Mouse (Mus musculus) heart, adult 2 months (tissue): ENCODE data around the gene Lrrfip1. TPM values are rescaled to one million over a fixed set of nuclear protein-coding genes. Genes with fewer than 3 reads are reported as not detected.

Experiments
- DNase-seq, 2 experiments: peaks; one replicate each; pipeline ENCODE4 v3.0.0; 2021
- H3K27ac ChIP-seq: fragments of 200-600 bp; 2 replicates; pipeline ENCODE4 v1.8.1; 2022
- H3K27me3 ChIP-seq: fragments of 200-500 bp; 2 replicates; pipeline ENCODE4 v1.6.1; 2012; ENCODE audit warnings: mild to moderate bottlenecking, low read length, inconsistent platforms, mixed read lengths; ENCODE audit not compliant: control insufficient read depth, insufficient read depth
- H3K36me3 ChIP-seq: fragments of 200-500 bp; 2 replicates; pipeline ENCODE4 v1.6.1; 2012; ENCODE audit warnings: low read length, inconsistent platforms; ENCODE audit not compliant: control insufficient read depth, insufficient read depth
- H3K4me1 ChIP-seq: fragments of 200-500 bp; 2 replicates; pipeline ENCODE4 v1.6.1; 2011; ENCODE audit warnings: low read length; ENCODE audit not compliant: control insufficient read depth, insufficient read depth
- H3K4me3 ChIP-seq: fragments of 200-600 bp; 2 replicates; pipeline ENCODE4 v1.8.1; 2022
- H3K79me2 ChIP-seq: fragments of 200-500 bp; replicated peaks from 2 replicates; pipeline ENCODE4 v1.6.1; 2012; ENCODE audit warnings: mild to moderate bottlenecking, inconsistent platforms, low read length, moderate library complexity, mixed read lengths; ENCODE audit not compliant: control insufficient read depth, insufficient read depth
- H3K9ac ChIP-seq: fragments of 200-500 bp; 2 replicates; pipeline ENCODE4 v1.6.1; 2012; ENCODE audit warnings: low read depth, mild to moderate bottlenecking, control low read depth, inconsistent platforms, low read length, mixed read lengths
- CTCF ChIP-seq: fragments of 200-600 bp; IDR thresholded peaks from 2 replicates; pipeline ENCODE4 v1.8.1; 2022; ENCODE audit warnings: antibody characterized with exemption, mild to moderate bottlenecking, moderate library complexity
- EP300 ChIP-seq: fragments of 200-500 bp; IDR thresholded peaks from 2 replicates; pipeline ENCODE4 v1.6.1; 2011; ENCODE audit warnings: low read depth, low read length, control low read depth; ENCODE audit not compliant: insufficient read depth
- POLR2A ChIP-seq: fragments of 200-500 bp; IDR thresholded peaks from 2 replicates; pipeline ENCODE4 v1.6.1; 2011; ENCODE audit warnings: mild to moderate bottlenecking, low read depth, low read length, control low read depth; ENCODE audit not compliant: insufficient read depth
- WGBS: fragments of 180-500 bp; shearing (Covaris S2); methylation state at CpG from one replicate; pipeline ENCODE4 v1.1.7; 2018; 5-methylcytosine and 5-hydroxymethylcytosine counted together
- intact Hi-C: fragments of 180-260 bp; cut with DNase I; formaldehyde crosslinking; loops from one replicate; pipeline ENCODE4 v1.15.1; 2025
- polyA plus RNA-seq: library from polyadenylated mRNA; depleted of rRNA; stranded (reverse); fragments of >200 nt; gene quantifications from 2 replicates; pipeline ENCODE4 v1.2.3, GENCODE M21; 2012
- total RNA-seq, 2 experiments: library from RNA; stranded (reverse); gene quantifications; 2 replicates each; pipeline ENCODE4 v1.2.3; 2021

Gene Lrrfip1
- total and polyA plus RNA-seq, 3 experiments, result 32.9 to 75.5 (median 63.5) TPM

GRCm38 (mm10) chr1:91021304-91021703 lies 22.8 kb downstream of the Lrrfip1 start:
- Histone ChIP-seq H3K36me3 (peaks cover 10% of the 10 kb centered on the region), H3K27me3 (no peaks in the 10 kb centered on the region), H3K4me3 (no peak overlapping the region), H3K4me1 (peaks cover 25% of the 10 kb centered on the region), H3K79me2 (0 out of 2 replicates have a peak, but pooled peaks cover 4% of the 10 kb centered on the region), H3K9ac (no peak overlapping the region), H3K27ac (no peak overlapping the region)
- no peak for DNase-seq
- intact Hi-C loops, result loop anchor here (2.0 kb wide), 1 partner anchor 49 kb away; no protein-coding TSS in a partner anchor
- 71% methylated on average over 3 of the region's 3 CpGs for WGBS
- TF ChIP-seq EP300 (no peak), CTCF (peak; percentile 57)

DNA sequence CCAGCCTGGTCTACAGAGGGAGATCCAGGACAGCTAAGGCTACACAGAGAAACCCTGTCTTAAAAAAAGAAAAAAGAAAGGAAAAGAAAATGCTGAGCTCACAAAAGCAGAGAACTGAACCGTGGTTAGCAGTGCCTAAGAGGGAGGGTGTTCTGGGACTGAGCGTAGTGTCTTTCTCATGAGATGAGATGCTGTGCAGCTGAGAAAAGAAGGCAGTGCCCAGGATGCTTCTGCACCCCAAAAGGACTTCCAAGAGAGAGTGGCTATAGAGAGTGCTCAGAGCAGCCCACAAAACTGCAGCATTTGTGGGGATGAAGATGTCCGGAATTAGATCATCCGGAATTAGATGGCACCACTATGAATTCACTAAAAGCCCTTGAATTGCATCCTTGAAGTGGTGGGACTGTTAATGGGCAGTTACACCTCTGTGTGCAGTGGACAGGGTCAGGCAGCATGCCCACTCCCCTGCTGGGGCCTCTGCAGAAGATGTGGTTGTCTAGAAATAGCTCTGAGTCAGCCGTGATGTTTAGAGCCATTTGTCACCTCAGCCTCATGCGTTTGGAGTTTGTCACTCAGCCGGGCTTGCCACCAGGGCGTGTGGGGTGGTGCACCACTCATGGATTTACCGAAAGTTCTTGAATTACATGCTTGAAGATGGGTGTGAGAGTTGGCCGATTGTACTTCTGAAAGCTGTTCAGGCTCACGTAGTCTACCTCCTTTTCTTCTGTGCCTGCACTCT lies 23.8 kb downstream of the Lrrfip1 start:
- Histone ChIP-seq H3K79me2 (peaks cover 4% of the 10 kb centered on the region; the same call in 1 of the 2 replicates), H3K27ac (peak overlapping the region; percentile 58), H3K27me3 (no peaks in the 10 kb centered on the region), H3K4me1 (peaks cover 21% of the 10 kb centered on the region), H3K4me3 (no peak overlapping the region), H3K36me3 (peaks cover 10% of the 10 kb centered on the region), H3K9ac (no peak overlapping the region)
- WGBS, result 60% methylated on average over 11 of the region's 11 CpGs
- intact Hi-C loops, result no loop called here
- peak in 1 of 2 experiments; percentile 58 for DNase-seq
- TF ChIP-seq POLR2A (no peak), EP300 (0 out of 2 replicates have a peak, but pooled peaks have one; percentile 18), CTCF (no peak)

- no peak overlapping the region for H3K9ac ChIP-seq
- peaks cover 10% of the 10 kb centered on the region for H3K36me3 ChIP-seq
- intact Hi-C loops, result no loop called here
- H3K4me1 ChIP-seq, result peaks cover 21% of the 10 kb centered on the region
- H3K4me3 ChIP-seq, result no peak overlapping the region
- H3K27me3 ChIP-seq, result no peaks in the 10 kb centered on the region
- H3K79me2 ChIP-seq, result peaks cover 4% of the 10 kb centered on the region; the same call in 1 of the 2 replicates
- peak overlapping the region; percentile 58 for H3K27ac ChIP-seq
- 53% methylated on average over 5 of the region's 5 CpGs for WGBS
- no peak for TF ChIP-seq POLR2A
- no peak for DNase-seq
These were observed 24.7 kb downstream of the Lrrfip1 start for GRCm38 (mm10) chr1:91023230-91023629.

GRCm38 (mm10) chr1:91023960-91024359 lies 25.4 kb downstream of the Lrrfip1 start:
- Histone ChIP-seq H3K4me1 (peaks cover 18% of the 10 kb centered on the region), H3K36me3 (peaks cover 10% of the 10 kb centered on the region), H3K27me3 (no peaks in the 10 kb centered on the region), H3K4me3 (no peak overlapping the region), H3K9ac (no peak overlapping the region), H3K79me2 (peaks cover 6% of the 10 kb centered on the region; the same call in 1 of the 2 replicates), H3K27ac (peak overlapping the region; percentile 58)
- TF ChIP-seq EP300 (peak; percentile 67; the same call in 1 of the 2 replicates), POLR2A (0 out of 2 replicates have a peak, but pooled peaks have one; percentile 23), CTCF (no peak)
- 13% methylated on average over 9 of the region's 9 CpGs for WGBS
- DNase-seq, result no peak
- intact Hi-C loops, result no loop called here

- intact Hi-C loops, result no loop called here
- no peak for TF ChIP-seq CTCF
- no peak for TF ChIP-seq EP300
- H3K4me1 ChIP-seq, result peaks cover 18% of the 10 kb centered on the region
- H3K27ac ChIP-seq, result peak overlapping the region; percentile 58
- H3K4me3 ChIP-seq, result no peak overlapping the region
- H3K36me3 ChIP-seq, result peaks cover 12% of the 10 kb centered on the region
- H3K27me3 ChIP-seq, result no peaks in the 10 kb centered on the region
- no peak overlapping the region for H3K9ac ChIP-seq
- DNase-seq, result no peak
- peaks cover 6% of the 10 kb centered on the region; the same call in 1 of the 2 replicates for H3K79me2 ChIP-seq
- 64% methylated on average over 3 of the region's 3 CpGs for WGBS
These were observed 25.9 kb downstream of the Lrrfip1 start for GRCm38 (mm10) chr1:91024464-91024863.

- no peaks in the 10 kb centered on the region for H3K27me3 ChIP-seq
- no peak for DNase-seq
- H3K27ac ChIP-seq, result no peak overlapping the region
- TF ChIP-seq POLR2A, result no peak
- no peak for TF ChIP-seq EP300
- no peak overlapping the region for H3K9ac ChIP-seq
- H3K79me2 ChIP-seq, result peaks cover 4% of the 10 kb centered on the region
- peaks cover 12% of the 10 kb centered on the region for H3K36me3 ChIP-seq
- no peak overlapping the region for H3K4me3 ChIP-seq
- 67% methylated on average over 2 of the region's 2 CpGs for WGBS
- peaks cover 25% of the 10 kb centered on the region for H3K4me1 ChIP-seq
- intact Hi-C loops, result no loop called here
These were observed 28.4 kb downstream of the Lrrfip1 start for GRCm38 (mm10) chr1:91026945-91027344.
